Mouse (Mus musculus): ENCODE measurements around the gene Cobll1.

DNA sequence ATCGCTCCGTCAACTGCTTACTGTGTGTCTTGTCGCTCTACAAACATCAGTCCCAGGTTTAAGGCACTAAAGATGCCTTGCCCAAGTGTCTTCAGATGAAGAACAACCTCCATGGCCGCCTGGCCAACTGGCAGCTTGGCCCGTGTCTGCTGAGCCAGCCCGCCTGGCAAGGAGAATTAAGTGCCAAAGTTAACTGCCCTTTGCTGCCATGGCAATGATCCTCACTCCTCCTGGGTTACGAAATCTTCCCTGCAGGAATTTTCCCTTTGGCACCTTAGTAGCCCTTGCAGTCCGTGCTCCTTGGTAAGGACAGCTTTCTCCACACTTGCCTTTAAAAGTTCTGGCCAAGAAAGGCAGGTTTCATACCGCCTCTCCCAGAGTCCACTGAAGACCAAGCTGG, 20.9 kb downstream of the Cobll1 start:
- TF ChIP-seq POLR2A (IDR thresholded peaks at IDR 0.05; ENCODE audit: low read depth, low read length): no peak
- TF ChIP-seq CTCF (IDR thresholded peaks at IDR 0.05; ENCODE audit: borderline replicate concordance, insufficient read depth, low read length): no peak
